Mouse (Mus musculus) lung, postnatal 10 days (tissue): Measurements from ENCODE around the gene Ccdc187.

Source experiments
- DNase-seq: peaks from one replicate; pipeline ENCODE4 v3.0.0; 2021

Ccdc187 gene

GRCm38 (mm10) chr2:26268216-26268615 lies 26.1 kb downstream of the Ccdc187 start:
- no peak for DNase-seq

GRCm38 (mm10) chr2:26266066-26266742 lies 28.2 kb downstream of the Ccdc187 start:
- no peak for DNase-seq

- DNase-seq, result peak; percentile 57
Measured at GRCm38 (mm10) chr2:26265095-26265494, 29.3 kb downstream of the Ccdc187 start.

GRCm38 (mm10) chr2:26264646-26265045 lies 29.7 kb downstream of the Ccdc187 start:
- no peak for DNase-seq

GRCm38 (mm10) chr2:26257315-26258096 lies 36.9 kb downstream of the Ccdc187 start:
- DNase-seq, result no peak

- no peak for DNase-seq
Measured at GRCm38 (mm10) chr2:26254816-26255215, 39.5 kb downstream of the Ccdc187 start.

- DNase-seq, result peak; percentile 19
Measured at GRCm38 (mm10) chr2:26252514-26253206, 41.7 kb downstream of the Ccdc187 start.

- peak; percentile 42 for DNase-seq
Measured at GRCm38 (mm10) chr2:26247531-26247930, 46.8 kb downstream of the Ccdc187 start.

GRCm38 (mm10) chr2:26240841-26241240 lies 53.5 kb downstream of the Ccdc187 start:
- DNase-seq, result peak; percentile 51

GRCm38 (mm10) chr2:26240330-26240729 lies 54.0 kb downstream of the Ccdc187 start:
- peak; percentile 74 for DNase-seq

GRCm38 (mm10) chr2:26237290-26237782 lies 57.0 kb downstream of the Ccdc187 start, which contains the start of gene Qsox2:
Gene Qsox2 (minus strand): TSS chr2:26237525.
- peak; percentile 97 for DNase-seq

- no peak for DNase-seq
Measured at GRCm38 (mm10) chr2:26236681-26237289, 57.6 kb downstream of the Ccdc187 start.

GRCm38 (mm10) chr2:26234771-26235170 lies 59.6 kb downstream of the Ccdc187 start:
- no peak for DNase-seq

- no peak for DNase-seq
Measured at GRCm38 (mm10) chr2:26234253-26234652, 60.1 kb downstream of the Ccdc187 start.

GRCm38 (mm10) chr2:26231366-26231765 lies 63.0 kb downstream of the Ccdc187 start:
- DNase-seq, result no peak

- DNase-seq, result no peak
Measured at GRCm38 (mm10) chr2:26230253-26230652, 64.1 kb downstream of the Ccdc187 start.

- DNase-seq, result peak; percentile 63
Measured at GRCm38 (mm10) chr2:26227788-26228187, 66.6 kb downstream of the Ccdc187 start.

- no peak for DNase-seq
Measured at GRCm38 (mm10) chr2:26225242-26225641, 69.1 kb downstream of the Ccdc187 start.

GRCm38 (mm10) chr2:26223961-26224360 lies 70.4 kb downstream of the Ccdc187 start:
- DNase-seq, result no peak

GRCm38 (mm10) chr2:26214526-26214925 lies 79.8 kb downstream of the Ccdc187 start:
- DNase-seq, result no peak

- DNase-seq, result no peak
Measured at GRCm38 (mm10) chr2:26209566-26209965, 84.8 kb downstream of the Ccdc187 start.

GRCm38 (mm10) chr2:26208126-26208789 lies 86.1 kb downstream of the Ccdc187 start, which contains the start of gene Lhx3:
Gene Lhx3 (minus strand): TSS chr2:26208289.
- DNase-seq, result peak; percentile 94
